Comparison of ENCODE assay signal across 8 mouse cellular contexts in genomic region chr5:117087718-117088117, GRCm38 (mm10). TPM values are rescaled to one million over a fixed set of nuclear protein-coding genes. Genes with fewer than 3 reads are reported as not detected.
DNase-seq lines count a peak whose midpoint lies in the region; ATAC-seq and TF ChIP-seq lines count a peak whose summit lies in the region.

No protein-coding gene starts in this region.

- H3K27ac ChIP-seq in kidney, embryonic 15.5 days = no peak overlapping the region
- no peak overlapping the region for H3K27ac ChIP-seq in embryonic facial prominence, embryonic 14.5 days (replicated peaks; ENCODE audit: low read depth, low read length)
- no peak overlapping the region for H3K27ac ChIP-seq in intestine, postnatal 0 days (ENCODE audit: low read depth, low read length)
- H3K27ac ChIP-seq in neural tube, embryonic 15.5 days (replicated peaks) = no peak overlapping the region

- WGBS in kidney, embryonic 15.5 days = 7% methylated on average over 13 of the region's 13 CpGs
- 8% methylated on average over 13 of the region's 13 CpGs for WGBS in embryonic facial prominence, embryonic 14.5 days
- WGBS in intestine, postnatal 0 days = 7% methylated on average over 13 of the region's 13 CpGs
- 7% methylated on average over 13 of the region's 13 CpGs for WGBS in neural tube, embryonic 15.5 days

- peaks cover 20% of the 10 kb centered on the region for H3K36me3 ChIP-seq in kidney, embryonic 15.5 days
- H3K36me3 ChIP-seq in embryonic facial prominence, embryonic 14.5 days (ENCODE audit: control insufficient read depth, insufficient read depth, low read length) = peaks cover 18% of the 10 kb centered on the region
- peaks cover 21% of the 10 kb centered on the region for H3K36me3 ChIP-seq in intestine, postnatal 0 days (ENCODE audit: control insufficient read depth, insufficient read depth)
- H3K36me3 ChIP-seq in neural tube, embryonic 15.5 days = peaks cover 19% of the 10 kb centered on the region

- H3K4me3 ChIP-seq in kidney, embryonic 15.5 days (replicated peaks) = peak overlapping the region; percentile 18
- H3K4me3 ChIP-seq in embryonic facial prominence, embryonic 14.5 days (ENCODE audit: low read depth, low read length) = peak overlapping the region; percentile 23
- 0 out of 2 replicates have a peak overlapping the region, but pooled peaks have one; percentile 9 for H3K4me3 ChIP-seq in intestine, postnatal 0 days (ENCODE audit: low read depth, low read length)
- H3K4me3 ChIP-seq in neural tube, embryonic 15.5 days (replicated peaks) = peak overlapping the region; percentile 3; the same call in 1 of the 2 replicates

- peak overlapping the region; percentile 56 for H3K4me2 ChIP-seq in kidney, embryonic 15.5 days
- peak overlapping the region; percentile 49 for H3K4me2 ChIP-seq in embryonic facial prominence, embryonic 14.5 days (ENCODE audit: low read depth, low read length)
- H3K4me2 ChIP-seq in intestine, postnatal 0 days (replicated peaks; ENCODE audit: low read depth) = peak overlapping the region; percentile 44
- H3K4me2 ChIP-seq in neural tube, embryonic 15.5 days = peak overlapping the region; percentile 51

- H3K9ac ChIP-seq in kidney, embryonic 15.5 days = no peak overlapping the region
- H3K9ac ChIP-seq in embryonic facial prominence, embryonic 14.5 days (ENCODE audit: low read depth, low read length) = 0 out of 2 replicates have a peak overlapping the region, but pooled peaks have one; percentile 34
- H3K9ac ChIP-seq in intestine, postnatal 0 days (ENCODE audit: low read depth, low read length) = no peak overlapping the region
- H3K9ac ChIP-seq in neural tube, embryonic 15.5 days (replicated peaks) = peak overlapping the region; percentile 26

- H3K27me3 ChIP-seq in kidney, embryonic 15.5 days = peaks cover 10% of the 10 kb centered on the region
- H3K27me3 ChIP-seq in embryonic facial prominence, embryonic 14.5 days (replicated peaks; ENCODE audit: control insufficient read depth, insufficient read depth, low read length) = no peaks in the 10 kb centered on the region
- H3K27me3 ChIP-seq in intestine, postnatal 0 days (replicated peaks; ENCODE audit: control insufficient read depth, insufficient read depth, low read length) = no peaks in the 10 kb centered on the region
- no peaks in the 10 kb centered on the region for H3K27me3 ChIP-seq in neural tube, embryonic 15.5 days (replicated peaks)

- ATAC-seq in kidney, embryonic 15.5 days (replicated peaks; ENCODE audit: low FRiP score) = no peak; the same call in 1 of the 2 replicates
- 0 out of 2 replicates have a peak, but pooled peaks have one; percentile 15 for ATAC-seq in embryonic facial prominence, embryonic 14.5 days (ENCODE audit: low read depth)
- ATAC-seq in intestine, postnatal 0 days = no peak
- ATAC-seq in neural tube, embryonic 15.5 days (ENCODE audit: low FRiP score) = peak; percentile 63; the same call in 1 of the 2 replicates

- no peak for DNase-seq in kidney, postnatal 10 days
- peak; percentile 17 for DNase-seq in embryonic facial prominence, embryonic 14.5 days (ENCODE audit: low spot score)
- DNase-seq in right cerebral cortex, postnatal 14 days = no peak
- DNase-seq in thymus, postnatal 36 days = no peak
- DNase-seq in thymus, postnatal 0 days (ENCODE audit: low spot score) = no peak

- peaks cover 30% of the 10 kb centered on the region for H3K4me1 ChIP-seq in kidney, embryonic 15.5 days
- H3K4me1 ChIP-seq in embryonic facial prominence, embryonic 14.5 days (ENCODE audit: control insufficient read depth, insufficient read depth, low read length) = peaks cover 6% of the 10 kb centered on the region; the same call in 1 of the 2 replicates
- H3K4me1 ChIP-seq in intestine, postnatal 0 days (replicated peaks; ENCODE audit: control insufficient read depth, insufficient read depth, low read length) = no peaks in the 10 kb centered on the region
- H3K4me1 ChIP-seq in neural tube, embryonic 15.5 days = peaks cover 20% of the 10 kb centered on the region

- TF ChIP-seq CTCF in intestine, postnatal 0 days (IDR thresholded peaks at IDR 0.05; ENCODE audit: low read depth) = peak; percentile 51

- no peaks in the 10 kb centered on the region for H3K9me3 ChIP-seq in kidney, embryonic 15.5 days (replicated peaks)
- no peaks in the 10 kb centered on the region for H3K9me3 ChIP-seq in embryonic facial prominence, embryonic 14.5 days (ENCODE audit: control insufficient read depth, low read length)
- no peaks in the 10 kb centered on the region for H3K9me3 ChIP-seq in intestine, postnatal 0 days (ENCODE audit: control insufficient read depth)
- H3K9me3 ChIP-seq in neural tube, embryonic 15.5 days (replicated peaks) = no peaks in the 10 kb centered on the region

RNA-seq across cellular contexts. Expression of gene Suds3, which starts 28.2 kb away (rescaled TPM):
- 78.3 and 78.4 TPM in 2 replicates for polyA plus RNA-seq in kidney, embryonic 15.5 days (2015; fragmentation: Nextera tagmentation; extraction: Ambion mirVana)
- polyA plus RNA-seq in embryonic facial prominence, embryonic 14.5 days (2014; fragmentation: Nextera tagmentation; extraction: Ambion mirVana) = 39.5 and 40.2 TPM in 2 replicates
- polyA plus RNA-seq in intestine, postnatal 0 days (2015; fragmentation: Nextera tagmentation; extraction: Ambion mirVana) = 41.8 and 47.2 TPM in 2 replicates
- 79.4 and 81.9 TPM in 2 replicates for polyA plus RNA-seq in neural tube, embryonic 15.5 days (2015; fragmentation: Nextera tagmentation; extraction: Ambion mirVana)
- 66.0 and 69.1 TPM in 2 replicates for polyA plus RNA-seq in thymus, postnatal 0 days (2015; fragmentation: Nextera tagmentation; extraction: Ambion mirVana)

RNA-seq across cellular contexts. Expression of gene Taok3, which starts 32.2 kb away (rescaled TPM):
- polyA plus RNA-seq in kidney, embryonic 15.5 days (2015; fragmentation: Nextera tagmentation; extraction: Ambion mirVana) = 16.8 and 17.1 TPM in 2 replicates
- polyA plus RNA-seq in embryonic facial prominence, embryonic 14.5 days (2014; fragmentation: Nextera tagmentation; extraction: Ambion mirVana) = 18.1 and 21.6 TPM in 2 replicates
- polyA plus RNA-seq in intestine, postnatal 0 days (2015; fragmentation: Nextera tagmentation; extraction: Ambion mirVana) = 40.4 and 47.7 TPM in 2 replicates
- polyA plus RNA-seq in neural tube, embryonic 15.5 days (2015; fragmentation: Nextera tagmentation; extraction: Ambion mirVana) = 63.8 and 67.1 TPM in 2 replicates
- 68.1 and 71.1 TPM in 2 replicates for polyA plus RNA-seq in thymus, postnatal 0 days (2015; fragmentation: Nextera tagmentation; extraction: Ambion mirVana)

Comparison
In these comparisons a context has a peak if more than half of its experiments do, and no peak if none do; other contexts are left out.
1. ATAC-seq: peak in embryonic facial prominence, embryonic 14.5 days (single experiment) and neural tube, embryonic 15.5 days (single experiment); none in kidney, embryonic 15.5 days (single experiment) and intestine, postnatal 0 days (single experiment).
2. H3K9ac ChIP-seq: peak in embryonic facial prominence, embryonic 14.5 days (single experiment) and neural tube, embryonic 15.5 days (single experiment); none in kidney, embryonic 15.5 days (single experiment) and intestine, postnatal 0 days (single experiment).
3. Peak in every context shown above with its lines, with median percentiles within 50 percentile points of each other: H3K4me2 ChIP-seq and H3K4me3 ChIP-seq.